Mouse (Mus musculus) retina, embryonic 14.5 days (tissue): ENCODE measurements around the gene Gm12258.

ENCODE experiments used
- DNase-seq: peaks from one replicate; pipeline ENCODE4 v3.0.0-alpha.2; 2015; ENCODE audit warnings: low spot score

Gm12258 gene

DNA sequence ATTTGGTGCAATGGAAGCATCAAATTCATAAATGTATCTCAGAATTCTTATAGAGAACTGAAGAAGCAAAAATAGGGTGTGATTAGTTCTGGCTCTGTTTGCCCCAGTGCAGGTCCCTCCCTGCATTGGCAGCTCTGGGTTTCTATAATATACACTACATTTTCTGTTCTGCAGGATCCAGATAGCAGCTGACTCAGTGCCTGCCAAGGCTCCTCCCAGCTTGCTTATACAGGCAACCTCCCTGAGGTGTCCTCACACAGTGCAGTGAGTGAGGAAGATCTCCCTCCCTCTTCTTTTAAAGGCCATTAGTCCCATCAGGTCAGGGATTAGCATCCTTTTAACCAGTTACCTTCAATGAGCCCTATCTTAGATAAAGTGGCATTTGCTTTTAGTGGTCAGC lies 54.1 kb downstream of the Gm12258 start:
- DNase-seq = no peak

DNA sequence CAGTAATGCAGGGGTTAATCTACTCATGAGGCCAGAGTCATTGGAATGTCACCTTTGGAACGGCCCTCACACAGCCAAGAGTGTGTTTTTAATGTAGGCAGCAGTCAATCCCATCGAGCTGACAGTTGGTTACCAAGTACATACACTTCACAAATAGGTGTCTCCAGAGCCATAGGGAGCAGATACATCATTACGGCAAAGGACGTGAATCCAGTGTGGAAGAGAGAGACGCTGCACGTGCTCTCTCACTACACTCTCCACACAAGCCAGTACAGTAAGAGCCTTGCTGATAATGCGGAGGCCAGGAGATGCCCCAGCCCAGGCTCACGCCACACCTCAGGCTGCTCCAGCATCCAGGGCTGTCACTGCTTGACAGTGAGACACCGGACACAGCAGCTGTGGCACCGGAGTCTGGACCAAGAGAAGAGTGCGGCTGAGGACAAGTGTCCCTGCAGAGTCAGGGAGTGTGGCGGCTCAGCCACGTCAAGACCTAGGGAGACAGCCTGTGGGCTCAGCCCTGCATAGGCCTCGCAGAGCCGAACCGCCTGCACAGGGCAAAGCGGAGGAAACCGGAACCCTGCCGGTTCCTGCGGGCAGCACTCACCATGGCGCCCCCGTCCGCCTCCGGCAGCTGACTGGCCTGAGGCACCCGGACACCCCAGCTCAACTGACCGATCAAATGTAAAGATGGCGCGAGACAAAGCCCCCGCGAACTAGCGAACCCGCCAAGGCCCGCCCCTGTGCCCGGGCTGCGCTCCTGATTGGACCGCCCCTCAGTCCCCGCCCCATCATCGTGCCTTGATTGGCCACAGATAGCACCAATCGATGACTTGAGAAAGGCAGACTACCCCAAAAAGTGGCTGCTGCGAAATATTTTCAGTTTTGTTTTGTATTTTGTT lies 56.8 kb downstream of the Gm12258 start, which contains the start of gene Zfp39:
TSS of gene Zfp39 (minus strand) at position 715 of the 899 bp plus-strand sequence.
- peak; percentile 96 for DNase-seq

DNA sequence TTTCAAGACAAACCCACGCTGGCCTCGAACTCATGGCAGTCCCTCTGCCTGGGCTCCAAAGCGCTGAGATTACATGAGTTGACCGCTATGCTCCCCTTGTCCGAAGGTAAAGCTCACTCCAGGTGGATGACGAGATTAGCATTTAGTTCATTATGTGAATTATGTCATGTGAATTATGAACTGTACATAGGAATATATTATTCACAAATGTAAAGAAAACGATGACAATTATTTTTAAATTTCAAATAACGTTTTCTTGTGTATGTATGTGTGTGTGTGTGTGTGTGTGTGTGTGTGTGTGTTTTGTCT lies 57.4 kb downstream of the Gm12258 start:
- DNase-seq = no peak

DNA sequence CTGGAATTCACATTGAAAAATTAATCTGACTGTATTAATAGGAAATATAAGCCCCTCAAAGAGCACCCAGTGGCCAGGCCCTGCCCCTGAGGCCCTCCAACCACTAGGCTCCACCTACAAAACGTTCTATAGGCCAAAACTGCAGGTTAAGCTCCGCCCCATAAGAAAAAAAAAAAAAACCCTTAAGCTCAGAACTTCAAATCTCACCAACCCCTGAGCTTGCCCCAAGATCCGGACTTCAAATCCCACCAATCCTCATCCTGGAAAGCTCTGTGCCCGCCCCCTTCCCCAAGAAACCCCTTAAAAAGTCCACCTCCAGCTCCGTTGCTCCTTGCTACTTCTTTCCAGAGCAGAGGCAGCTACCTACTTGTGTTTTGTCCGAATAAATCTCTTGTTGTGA lies 57.9 kb downstream of the Gm12258 start:
- peak; percentile 26 for DNase-seq
